13 mouse cellular contexts compared by ENCODE assay signal in the genomic region with DNA sequence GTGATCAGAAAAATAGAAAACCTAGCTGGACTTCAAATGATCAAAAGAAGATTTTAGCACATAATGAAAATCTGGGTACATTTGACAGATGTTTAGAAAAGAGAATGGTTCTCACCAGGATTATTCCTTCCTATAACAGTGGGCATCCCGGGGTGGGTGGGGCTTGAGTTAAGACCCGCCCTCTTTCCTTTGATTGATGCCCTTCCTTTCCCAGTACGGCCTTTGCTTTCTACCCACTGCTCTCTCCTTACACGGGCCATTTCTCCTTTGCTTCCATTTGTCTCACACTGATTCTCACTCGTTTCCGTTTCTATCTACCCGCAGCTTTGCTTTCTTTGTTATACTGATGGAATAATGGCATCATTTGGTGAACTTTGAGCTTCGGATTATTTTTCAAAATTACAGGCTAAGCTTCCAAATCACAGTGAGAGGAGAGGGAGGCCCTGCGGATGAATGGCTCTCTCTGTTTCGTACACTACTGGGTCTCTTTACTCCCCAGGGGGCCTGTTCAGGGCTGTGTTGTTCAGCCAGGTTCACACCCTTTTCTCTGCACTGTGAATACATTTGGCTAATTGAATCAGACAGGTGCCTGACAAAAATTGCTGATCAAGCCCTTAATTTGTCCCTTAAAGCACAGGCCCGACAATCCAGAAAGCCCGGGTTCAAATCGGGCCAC.
DNase-seq lines count a peak whose midpoint lies in the region; ATAC-seq and TF ChIP-seq lines count a peak whose summit lies in the region.
"Had no signal": no experiment of that assay in that cellular context is flagged by ENCODE, and none has a peak within 500 bp of the region (broad histone marks: within the 10 kb centered on the region; RNA-seq: fewer than 3 reads in every experiment).

No protein-coding gene starts in this region.

- H3K27me3 ChIP-seq in neural tube, embryonic 11.5 days (ENCODE audit: control insufficient read depth, insufficient read depth, low read length), result no peaks in the 10 kb centered on the region
- peaks cover 3% of the 10 kb centered on the region; the same call in 1 of the 2 replicates for H3K27me3 ChIP-seq in embryonic facial prominence, embryonic 10.5 days (replicated peaks; ENCODE audit: low read depth, poor library complexity, severe bottlenecking)
- H3K27me3 ChIP-seq in forebrain, postnatal 0 days (ENCODE audit: insufficient read depth, low read length), result no peaks in the 10 kb centered on the region
- H3K27me3 ChIP-seq: liver, embryonic 13.5 days had no signal

- H3K27ac ChIP-seq in neural tube, embryonic 11.5 days (ENCODE audit: low read depth, low read length), result no peak overlapping the region
- no peak overlapping the region for H3K27ac ChIP-seq in embryonic facial prominence, embryonic 10.5 days (replicated peaks)
- H3K27ac ChIP-seq in forebrain, postnatal 0 days (ENCODE audit: low read depth, low read length), result no peak overlapping the region
- H3K27ac ChIP-seq: liver, embryonic 13.5 days; stomach, postnatal 0 days had no signal

- DNase-seq in neural tube, embryonic 11.5 days (ENCODE audit: low spot score), result peak; percentile 32
- DNase-seq in neural tube, embryonic 10.5 days (ENCODE audit: extremely low spot score, low spot score), result no peak
- DNase-seq in embryonic facial prominence, embryonic 10.5 days (ENCODE audit: low spot score), result peak; percentile 35
- no peak for DNase-seq in forebrain, postnatal 0 days
- peak; percentile 8 for DNase-seq in testis, postnatal 14 days (ENCODE audit: low spot score)
- no peak for DNase-seq in right cerebral cortex, postnatal 4 days
- DNase-seq: cerebellum, adult 2 months; heart, postnatal 36 days; kidney, adult 11 months; liver, embryonic 13.5 days; lung, postnatal 10 days had no signal

- no peak overlapping the region for H3K4me3 ChIP-seq in neural tube, embryonic 11.5 days (ENCODE audit: low read depth, low read length)
- no peak overlapping the region for H3K4me3 ChIP-seq in embryonic facial prominence, embryonic 10.5 days
- H3K4me3 ChIP-seq in forebrain, postnatal 0 days (ENCODE audit: low read depth, low read length), result no peak overlapping the region
- H3K4me3 ChIP-seq: liver, embryonic 13.5 days had no signal

- no peaks in the 10 kb centered on the region for H3K9me3 ChIP-seq in neural tube, embryonic 11.5 days (ENCODE audit: control insufficient read depth, low read length)
- no peaks in the 10 kb centered on the region for H3K9me3 ChIP-seq in embryonic facial prominence, embryonic 10.5 days
- H3K9me3 ChIP-seq in forebrain, postnatal 0 days (ENCODE audit: low read length), result no peaks in the 10 kb centered on the region
- H3K9me3 ChIP-seq: liver, embryonic 13.5 days had no signal

- 49% methylated on average over 13 of the region's 13 CpGs for WGBS in neural tube, embryonic 11.5 days
- 42% methylated on average over 13 of the region's 13 CpGs for WGBS in embryonic facial prominence, embryonic 10.5 days
- WGBS in forebrain, postnatal 0 days, result 18% methylated on average over 13 of the region's 13 CpGs

- no peaks in the 10 kb centered on the region for H3K4me1 ChIP-seq in neural tube, embryonic 11.5 days (ENCODE audit: control insufficient read depth, insufficient read depth, low read length)
- H3K4me1 ChIP-seq in embryonic facial prominence, embryonic 10.5 days, result peaks cover 6% of the 10 kb centered on the region; the same call in 1 of the 2 replicates
- no peaks in the 10 kb centered on the region for H3K4me1 ChIP-seq in forebrain, postnatal 0 days (ENCODE audit: insufficient read depth)
- H3K4me1 ChIP-seq: liver, embryonic 13.5 days had no signal

- H3K4me2 ChIP-seq in neural tube, embryonic 11.5 days (ENCODE audit: low read depth), result no peak overlapping the region
- peak overlapping the region; percentile 1; the same call in 1 of the 2 replicates for H3K4me2 ChIP-seq in forebrain, postnatal 0 days (ENCODE audit: low read depth)
- H3K4me2 ChIP-seq: liver, embryonic 13.5 days had no signal

- H3K36me3 ChIP-seq in neural tube, embryonic 11.5 days (ENCODE audit: control insufficient read depth, insufficient read depth, low read length), result no peaks in the 10 kb centered on the region
- H3K36me3 ChIP-seq in embryonic facial prominence, embryonic 10.5 days (replicated peaks), result peaks cover 12% of the 10 kb centered on the region; the same call in 1 of the 2 replicates
- no peaks in the 10 kb centered on the region for H3K36me3 ChIP-seq in forebrain, postnatal 0 days (ENCODE audit: insufficient read depth)
- H3K36me3 ChIP-seq: liver, embryonic 13.5 days had no signal

- no peak for TF ChIP-seq CTCF in forebrain, postnatal 0 days (IDR thresholded peaks at IDR 0.05; ENCODE audit: low read depth)

- H3K9ac ChIP-seq in neural tube, embryonic 11.5 days (ENCODE audit: low read length), result no peak overlapping the region
- H3K9ac ChIP-seq in forebrain, postnatal 0 days, result no peak overlapping the region
- H3K9ac ChIP-seq: liver, embryonic 13.5 days had no signal

- peak; percentile 72; the same call in 1 of the 2 replicates for ATAC-seq in neural tube, embryonic 11.5 days (ENCODE audit: insufficient read depth, low FRiP score, low TSS enrichment)
- ATAC-seq in forebrain, postnatal 0 days, result peak; percentile 58
- no peak for ATAC-seq in activated CD4-positive, CD25-positive, alpha-beta regulatory T cell, adult 4 months

Comparison
In these comparisons a context has a peak if more than half of its experiments do, and no peak if none do; other contexts are left out.
1. DNase-seq: peak in neural tube, embryonic 11.5 days (single experiment), embryonic facial prominence, embryonic 10.5 days (single experiment) and testis, postnatal 14 days (single experiment); none in neural tube, embryonic 10.5 days (single experiment), forebrain, postnatal 0 days (single experiment) and right cerebral cortex, postnatal 4 days (single experiment).